Mouse (Mus musculus) heart, postnatal 0 days (tissue): ENCODE data around the gene Lgals4. TPM values are rescaled to one million over a fixed set of nuclear protein-coding genes. Genes with fewer than 3 reads are reported as not detected.
A peak's percentile ranks its signal among the peaks of the same experiment; 100 is the strongest.

Experiments used
- ATAC-seq: fragments of 200-750 bp; cut with Nextera tagmentation; 2 replicates; pipeline ENCODE4 v1.8.0; 2017; ENCODE audit warnings: low read depth, moderate number of reproducible peaks, moderate library complexity; ENCODE audit not compliant: insufficient read depth
- DNase-seq: peaks from one replicate; pipeline ENCODE4 v3.0.0-alpha.2; 2016; ENCODE audit warnings: low spot score
- H3K27ac ChIP-seq: fragments of 300-500 bp; sonication (generic); 2 replicates; pipeline ENCODE4 v1.5.1; 2014; ENCODE audit warnings: low read depth, mild to moderate bottlenecking
- H3K27me3 ChIP-seq: fragments of 300-500 bp; sonication (generic); 2 replicates; pipeline ENCODE4 v1.6.1; 2014; ENCODE audit warnings: low read length, mixed read lengths; ENCODE audit not compliant: control insufficient read depth, insufficient read depth
- H3K36me3 ChIP-seq: fragments of 300-500 bp; sonication (generic); replicated peaks from 2 replicates; pipeline ENCODE4 v1.6.1; 2014; ENCODE audit warnings: low read length, mixed read lengths; ENCODE audit not compliant: control insufficient read depth, insufficient read depth
- H3K4me1 ChIP-seq: fragments of 300-500 bp; sonication (generic); 2 replicates; pipeline ENCODE4 v1.6.1; 2014; ENCODE audit warnings: antibody characterized with exemption; ENCODE audit not compliant: control insufficient read depth, insufficient read depth
- H3K4me2 ChIP-seq: fragments of 300-500 bp; sonication (generic); 2 replicates; pipeline ENCODE4 v1.6.1; 2014; ENCODE audit warnings: low read depth, mild to moderate bottlenecking, low read length, moderate library complexity
- H3K4me3 ChIP-seq: fragments of 300-500 bp; sonication (generic); 2 replicates; pipeline ENCODE4 v1.5.1; 2014; ENCODE audit warnings: low read depth, low read length
- H3K9ac ChIP-seq: fragments of 300-500 bp; sonication (generic); replicated peaks from 2 replicates; pipeline ENCODE4 v1.6.1; 2014; ENCODE audit warnings: low read depth, low read length, mixed read lengths
- H3K9me3 ChIP-seq: fragments of 300-500 bp; sonication (generic); replicated peaks from 2 replicates; pipeline ENCODE4 v1.6.1; 2016; ENCODE audit warnings: low read length; ENCODE audit not compliant: control insufficient read depth
- CTCF ChIP-seq: IDR thresholded peaks from 2 replicates; pipeline ENCODE4 v1.5.1; 2016; ENCODE audit warnings: antibody characterized with exemption, control low read depth, low read depth
- EP300 ChIP-seq: IDR thresholded peaks from 2 replicates; pipeline ENCODE4 v1.6.1; 2016; ENCODE audit warnings: antibody characterized with exemption, low read depth
- WGBS: fragments of 180-500 bp; shearing (Covaris S2); extraction: QIAGEN DNeasy Blood & Tissue Kit; methylation state at CpG from one replicate; pipeline ENCODE4 v1.1.7; 2014; 5-methylcytosine and 5-hydroxymethylcytosine counted together
- polyA plus RNA-seq: library from polyadenylated mRNA; unstranded; fragments of >200 nt; fragmentation: Nextera tagmentation; extraction: Ambion mirVana; gene quantifications from 2 replicates; pipeline ENCODE4 v1.2.1, GENCODE M21; 2015
- total RNA-seq: library from RNA; depleted of rRNA; stranded (reverse); fragments of >200 nt; gene quantifications from 2 replicates; pipeline ENCODE4 v1.2.3, GENCODE M21; 2014; ENCODE audit warnings: low replicate concordance

Lgals4 gene
- total and polyA plus RNA-seq, 2 experiments from 2014 or later, result 24.1 to 30.9 TPM

DNA sequence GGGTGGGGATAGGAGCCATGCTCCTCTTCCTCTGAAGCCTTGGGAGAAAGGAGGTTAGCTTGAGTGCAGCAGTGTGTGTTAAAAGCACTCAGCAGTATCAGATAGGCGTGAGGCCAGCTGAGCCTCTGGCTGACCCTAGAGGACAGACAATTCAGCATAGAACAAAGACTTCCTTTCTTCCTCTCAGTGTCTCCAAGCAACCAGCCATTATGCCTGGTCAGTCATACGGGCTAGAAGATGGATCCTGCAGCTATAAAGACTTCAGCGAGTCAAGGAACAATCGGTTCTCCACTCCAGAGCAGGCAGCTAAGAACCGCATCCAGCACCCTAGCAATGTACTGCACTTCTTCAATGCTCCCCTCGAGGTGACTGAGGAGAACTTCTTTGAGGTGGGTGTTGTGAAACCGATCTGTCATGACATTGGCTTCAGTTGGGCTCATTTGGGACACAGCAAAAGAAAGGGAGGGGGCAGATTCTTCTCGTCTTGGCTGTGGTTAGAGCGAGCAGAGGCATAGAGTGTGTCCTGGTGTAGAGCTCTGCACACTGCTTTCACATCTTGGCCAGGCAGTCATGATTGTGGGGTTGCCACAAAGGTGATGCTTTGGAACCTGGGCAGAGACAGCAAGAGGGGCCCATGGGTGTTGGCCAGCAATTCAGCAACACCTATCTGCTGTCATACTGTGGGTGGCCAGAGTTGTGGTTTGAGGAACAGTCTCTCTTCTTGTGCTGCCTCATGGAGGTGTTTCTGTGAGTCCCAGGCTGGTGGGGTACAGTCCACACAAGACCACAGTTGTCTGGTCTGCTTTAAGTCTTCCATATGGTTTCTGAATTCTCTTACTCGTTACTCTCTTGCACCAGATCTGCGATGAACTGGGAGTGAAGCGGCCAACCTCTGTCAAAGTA is 13.0 kb upstream of the Lgals4 start:
- no peak overlapping the region for H3K9ac ChIP-seq
- H3K4me3 ChIP-seq, result no peak overlapping the region
- H3K27me3 ChIP-seq, result no peaks in the 10 kb centered on the region
- H3K4me1 ChIP-seq, result peaks cover 19% of the 10 kb centered on the region
- ATAC-seq (no peak), DNase-seq (no peak)
- peaks cover 74% of the 10 kb centered on the region for H3K36me3 ChIP-seq
- H3K27ac ChIP-seq, result peak overlapping the region; percentile 66
- H3K9me3 ChIP-seq, result no peaks in the 10 kb centered on the region
- no peak overlapping the region for H3K4me2 ChIP-seq
- TF ChIP-seq EP300, result no peak
- TF ChIP-seq CTCF, result no peak
- 52% methylated on average over 12 of the region's 12 CpGs for WGBS

DNA sequence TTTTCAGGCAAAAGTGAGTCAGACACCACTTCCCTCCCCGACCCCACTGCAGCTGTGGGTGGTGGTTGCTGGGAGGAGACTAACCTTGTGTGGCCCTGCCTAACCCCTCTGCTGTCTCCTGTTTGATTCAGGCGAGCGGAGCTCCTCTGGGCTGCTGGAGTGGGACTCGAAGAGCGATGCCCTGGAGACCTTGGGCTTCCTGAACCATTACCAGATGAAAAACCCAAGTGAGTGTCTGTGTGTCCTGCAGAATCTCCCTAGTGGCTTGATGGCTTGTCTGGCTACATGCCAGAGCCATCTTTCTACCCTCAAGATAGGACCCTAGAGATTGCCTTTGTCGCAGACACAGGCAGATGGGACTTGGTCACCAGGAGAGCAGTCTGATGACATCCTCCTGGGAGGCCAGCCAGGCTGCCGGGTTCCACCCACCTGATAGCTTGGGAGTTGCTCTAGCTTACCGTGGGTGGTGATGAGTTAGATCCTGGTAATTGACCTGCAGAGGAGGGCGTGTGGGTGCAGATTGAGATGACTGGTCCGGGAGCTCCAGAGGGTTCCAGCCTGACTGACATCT is 12.3 kb upstream of the Lgals4 start:
- Histone ChIP-seq H3K4me3 (no peak overlapping the region), H3K9me3 (no peaks in the 10 kb centered on the region), H3K9ac (no peak overlapping the region), H3K36me3 (peaks cover 67% of the 10 kb centered on the region), H3K27me3 (no peaks in the 10 kb centered on the region), H3K4me1 (peaks cover 19% of the 10 kb centered on the region), H3K4me2 (no peak overlapping the region), H3K27ac (peak overlapping the region; percentile 66)
- ATAC-seq (no peak), DNase-seq (no peak)
- TF ChIP-seq EP300 (no peak), CTCF (no peak)
- 42% methylated on average over 10 of the region's 10 CpGs for WGBS

DNA sequence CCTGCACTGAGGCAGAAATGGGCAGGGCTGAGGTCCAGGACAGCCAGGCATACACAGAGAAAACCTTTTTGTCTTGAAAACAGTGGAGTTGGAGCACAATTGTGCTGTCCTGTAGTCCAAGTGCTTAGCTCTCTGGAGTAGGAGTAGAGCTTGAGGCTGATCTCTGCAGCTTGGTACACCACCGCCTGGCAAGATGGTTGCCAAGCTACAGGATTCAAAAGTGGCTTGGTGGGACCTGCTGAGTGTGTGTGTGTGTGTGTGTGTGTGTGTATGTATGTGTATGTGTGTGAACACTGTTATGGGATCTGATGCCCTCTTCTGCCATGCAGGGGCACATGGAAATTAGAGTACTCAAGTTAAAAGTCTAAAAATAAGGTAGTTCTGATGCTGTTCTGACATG is 11.1 kb upstream of the Lgals4 start:
- H3K4me3 ChIP-seq, result no peak overlapping the region
- 61% methylated on average over 1 of the region's 1 CpGs for WGBS
- no peaks in the 10 kb centered on the region for H3K27me3 ChIP-seq
- no peak overlapping the region for H3K4me2 ChIP-seq
- H3K9ac ChIP-seq, result no peak overlapping the region
- peaks cover 55% of the 10 kb centered on the region for H3K36me3 ChIP-seq
- DNase-seq (no peak), ATAC-seq (no peak)
- no peaks in the 10 kb centered on the region for H3K9me3 ChIP-seq
- peak overlapping the region; percentile 94 for H3K27ac ChIP-seq
- peaks cover 24% of the 10 kb centered on the region for H3K4me1 ChIP-seq
- TF ChIP-seq EP300 (no peak), CTCF (no peak)

DNA sequence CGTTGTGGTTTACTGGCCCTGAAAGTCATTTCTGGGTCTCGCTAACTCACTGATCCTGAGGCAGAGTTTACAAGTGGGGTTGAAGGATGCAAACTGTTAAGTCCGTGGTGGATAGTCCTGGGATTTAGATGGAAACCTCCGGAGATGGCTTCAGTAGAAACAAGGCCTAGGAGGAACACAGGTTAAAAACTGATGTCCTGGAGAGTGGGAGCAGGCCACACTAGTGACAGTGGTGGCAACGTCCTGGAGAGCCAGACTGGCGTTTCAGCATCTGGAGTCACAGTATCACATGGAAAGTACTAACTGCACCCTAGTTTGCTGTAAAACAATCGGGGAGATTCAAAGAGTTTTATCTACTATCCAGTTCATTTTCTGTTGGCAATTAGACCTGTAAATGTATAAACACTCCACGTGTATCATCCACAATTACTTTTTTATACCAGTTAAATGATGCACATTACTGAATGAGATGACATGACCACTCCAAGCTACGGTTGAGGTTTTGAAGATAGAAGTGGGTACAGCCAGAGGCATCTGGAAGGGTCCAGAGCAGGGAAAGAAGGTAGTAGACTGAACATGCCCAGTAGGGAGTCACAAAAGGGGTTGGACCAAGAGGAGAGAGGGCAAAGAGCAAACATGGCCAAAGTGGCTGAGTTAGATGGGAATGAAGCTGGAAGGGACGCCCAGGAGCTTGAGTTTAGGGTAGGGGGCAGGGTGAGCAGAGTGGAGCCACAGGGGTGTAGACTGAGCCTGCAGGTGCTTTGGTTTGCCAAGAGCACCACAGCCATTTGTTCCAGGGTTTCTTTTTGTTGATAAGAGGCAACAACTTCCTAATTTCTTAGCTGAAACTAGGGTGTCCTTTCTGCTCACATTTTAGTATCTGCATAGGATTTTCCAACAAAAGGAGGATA is 10.4 kb upstream of the Lgals4 start:
- peaks cover 27% of the 10 kb centered on the region for H3K4me1 ChIP-seq
- TF ChIP-seq CTCF, result no peak
- no peak for TF ChIP-seq EP300
- 51% methylated on average over 10 of the region's 10 CpGs for WGBS
- no peaks in the 10 kb centered on the region for H3K27me3 ChIP-seq
- peak overlapping the region; percentile 94 for H3K27ac ChIP-seq
- peaks cover 48% of the 10 kb centered on the region for H3K36me3 ChIP-seq
- DNase-seq (no peak), ATAC-seq (no peak)
- no peak overlapping the region for H3K9ac ChIP-seq
- H3K4me2 ChIP-seq, result no peak overlapping the region
- no peaks in the 10 kb centered on the region for H3K9me3 ChIP-seq
- no peak overlapping the region for H3K4me3 ChIP-seq

DNA sequence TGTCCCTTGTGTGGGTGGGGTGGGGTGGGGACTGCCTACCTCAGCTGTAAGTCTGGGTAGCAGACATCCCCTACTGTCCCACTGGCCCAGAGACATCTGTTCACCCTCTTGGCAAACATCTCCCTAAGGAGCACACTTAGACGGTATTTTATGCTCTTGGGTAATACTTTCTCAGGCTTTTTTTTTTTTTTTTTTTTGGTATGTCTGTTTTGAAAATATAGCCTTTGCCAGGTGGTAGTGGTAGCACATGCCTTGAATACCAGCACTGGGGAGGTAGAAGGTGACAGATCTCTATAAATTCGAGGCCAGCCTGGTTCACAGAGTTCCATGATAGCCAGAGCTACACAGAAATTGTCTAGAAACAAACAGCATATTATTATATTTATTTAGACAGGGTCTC is 9.7 kb upstream of the Lgals4 start:
- peak overlapping the region; percentile 56; the same call in 1 of the 2 replicates for H3K9ac ChIP-seq
- H3K27me3 ChIP-seq, result no peaks in the 10 kb centered on the region
- peaks cover 46% of the 10 kb centered on the region for H3K36me3 ChIP-seq
- H3K9me3 ChIP-seq, result no peaks in the 10 kb centered on the region
- H3K4me3 ChIP-seq, result no peak overlapping the region
- no peak for DNase-seq
- no peak for ATAC-seq
- peak overlapping the region; percentile 94 for H3K27ac ChIP-seq
- TF ChIP-seq CTCF (no peak), EP300 (no peak)
- whole genome bisulfite sequencing, result 22% methylated on average over 2 of the region's 2 CpGs
- peaks cover 27% of the 10 kb centered on the region for H3K4me1 ChIP-seq
- H3K4me2 ChIP-seq, result no peak overlapping the region
